Mouse (Mus musculus) embryonic facial prominence, embryonic 10.5 days (tissue): ENCODE measurements around the gene Arhgap27. TPM values are rescaled to one million over a fixed set of nuclear protein-coding genes. Genes with fewer than 3 reads are reported as not detected.
"Not testable (repeated sequence)": the region's sequence is repeated elsewhere in the genome, so short reads cannot be mapped to it uniquely, and the experiment has no call there.

Experiments used
- DNase-seq: peaks from one replicate; pipeline ENCODE4 v3.0.0-alpha.2; 2017; ENCODE audit warnings: low spot score
- H3K27ac ChIP-seq: fragments of 300-500 bp; sonication (generic); replicated peaks from 2 replicates; pipeline ENCODE4 v1.5.1; 2016; ENCODE audit warnings: mild to moderate bottlenecking
- H3K27me3 ChIP-seq: fragments of 300-500 bp; sonication (generic); replicated peaks from 2 replicates; pipeline ENCODE4 v1.6.1; 2016; ENCODE audit warnings: low read depth, mild to moderate bottlenecking; ENCODE audit not compliant: poor library complexity, severe bottlenecking
- H3K36me3 ChIP-seq: fragments of 300-500 bp; sonication (generic); replicated peaks from 2 replicates; pipeline ENCODE4 v1.6.1; 2016; ENCODE audit warnings: mild to moderate bottlenecking, moderate library complexity
- H3K4me1 ChIP-seq: fragments of 300-500 bp; sonication (generic); 2 replicates; pipeline ENCODE4 v1.6.1; 2016
- H3K4me3 ChIP-seq: fragments of 300-500 bp; sonication (generic); 2 replicates; pipeline ENCODE4 v1.5.1; 2016; ENCODE audit warnings: mild to moderate bottlenecking, moderate library complexity
- H3K9me3 ChIP-seq: fragments of 300-500 bp; sonication (generic); 2 replicates; pipeline ENCODE4 v1.6.1; 2016; ENCODE audit warnings: mild to moderate bottlenecking
- WGBS: fragments of 180-500 bp; shearing (Covaris S2); methylation state at CpG from one replicate; pipeline ENCODE4 v1.1.7; 2016; 5-methylcytosine and 5-hydroxymethylcytosine counted together
- polyA plus RNA-seq: library from polyadenylated mRNA; unstranded; fragments of >200 nt; fragmentation: Nextera tagmentation; extraction: Ambion mirVana; gene quantifications from 2 replicates; pipeline ENCODE4 v1.2.1, GENCODE M21; 2016

Arhgap27 gene
- polyA plus RNA-seq, 1 experiment from 2014 or later, result 5.8 TPM

- Histone ChIP-seq H3K9me3 (no peaks in the 10 kb centered on the region), H3K4me1 (peaks cover 37% of the 10 kb centered on the region)
- 96% methylated on average over 2 of the region's 2 CpGs for WGBS
Measured at GRCm38 (mm10) chr11:103337180-103337579, 26.3 kb downstream of the Arhgap27 start.

GRCm38 (mm10) chr11:103335561-103335960, 27.9 kb downstream of the Arhgap27 start:
- 84% methylated on average over 5 of the region's 5 CpGs for WGBS
- H3K4me1 ChIP-seq, result peaks cover 33% of the 10 kb centered on the region
- H3K36me3 ChIP-seq, result no peaks in the 10 kb centered on the region
- H3K4me3 ChIP-seq, result no peak overlapping the region
- H3K27me3 ChIP-seq, result peaks cover 55% of the 10 kb centered on the region
- no peak overlapping the region for H3K27ac ChIP-seq
- no peaks in the 10 kb centered on the region for H3K9me3 ChIP-seq
- no peak for DNase-seq

More at GRCm38 (mm10) chr11:103337180-103337579, 26.3 kb downstream of the Arhgap27 start:
- Histone ChIP-seq H3K27ac (no peak overlapping the region), H3K36me3 (no peaks in the 10 kb centered on the region), H3K27me3 (peaks cover 47% of the 10 kb centered on the region), H3K4me3 (no peak overlapping the region)
- no peak for DNase-seq

DNA sequence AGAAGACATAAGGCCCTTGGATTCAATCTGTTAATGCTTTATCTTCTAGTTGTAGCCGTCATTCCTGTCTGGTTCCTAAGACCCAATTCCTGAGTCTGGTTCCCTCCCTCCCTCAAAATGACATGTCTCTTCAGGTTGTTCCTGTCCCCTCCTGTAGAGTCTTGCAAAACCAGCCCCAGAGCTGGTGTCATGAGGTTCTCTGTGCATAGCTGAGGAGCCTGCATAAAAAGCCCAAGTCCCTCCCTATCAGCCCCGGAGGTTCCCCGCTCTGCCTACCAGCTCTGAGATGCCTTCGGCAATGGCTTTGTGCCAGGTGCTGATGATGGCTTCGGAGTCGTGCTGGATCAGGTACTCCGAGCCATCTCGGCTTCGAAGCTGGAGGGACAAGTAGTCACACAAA, 28.6 kb downstream of the Arhgap27 start:
- Histone ChIP-seq H3K27ac (no peak overlapping the region), H3K36me3 (no peaks in the 10 kb centered on the region), H3K4me1 (peaks cover 27% of the 10 kb centered on the region), H3K4me3 (no peak overlapping the region), H3K9me3 (no peaks in the 10 kb centered on the region), H3K27me3 (peaks cover 51% of the 10 kb centered on the region)
- WGBS, result 86% methylated on average over 9 of the region's 9 CpGs
- DNase-seq, result no peak

DNA sequence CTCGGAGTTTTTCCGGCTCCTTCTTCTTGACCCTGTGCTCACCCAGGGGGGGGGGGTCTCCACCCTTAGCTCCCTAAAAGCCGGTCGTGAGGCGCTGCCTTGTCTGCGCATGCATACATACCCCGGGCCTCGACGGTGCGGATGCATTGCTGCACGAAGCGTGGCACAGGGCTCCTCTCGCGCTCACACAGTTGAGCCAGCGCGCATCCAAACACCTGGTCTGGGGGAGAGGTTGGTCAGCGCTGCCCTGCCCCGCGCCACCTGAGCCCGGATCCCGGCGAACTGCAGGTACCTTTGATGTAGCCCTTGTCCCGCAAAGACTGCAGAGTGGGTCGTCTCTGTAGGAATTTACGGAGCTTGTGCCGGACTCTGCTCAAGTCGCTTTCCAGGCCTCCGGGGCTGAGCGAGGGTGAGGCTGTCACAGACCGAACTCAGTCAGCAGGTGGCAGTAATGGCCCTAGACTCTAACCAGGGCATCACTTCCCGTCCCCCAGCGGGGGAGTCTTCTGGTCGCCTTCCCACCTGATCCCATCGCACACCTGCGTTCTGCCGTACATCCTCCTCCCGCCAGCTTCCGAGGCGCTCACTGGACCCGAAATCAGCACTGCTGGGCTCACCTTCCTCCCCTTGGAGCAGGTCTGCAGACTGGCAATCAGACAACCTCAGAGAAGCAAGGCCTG, 29.6 kb downstream of the Arhgap27 start:
- H3K27ac ChIP-seq, result no peak overlapping the region
- peak; percentile 74 for DNase-seq
- no peaks in the 10 kb centered on the region for H3K9me3 ChIP-seq
- H3K4me1 ChIP-seq, result peaks cover 21% of the 10 kb centered on the region
- H3K36me3 ChIP-seq, result no peaks in the 10 kb centered on the region
- 15% methylated on average over 40 of the region's 40 CpGs for WGBS
- H3K4me3 ChIP-seq, result peak overlapping the region; percentile 45
- peaks cover 51% of the 10 kb centered on the region for H3K27me3 ChIP-seq

DNA sequence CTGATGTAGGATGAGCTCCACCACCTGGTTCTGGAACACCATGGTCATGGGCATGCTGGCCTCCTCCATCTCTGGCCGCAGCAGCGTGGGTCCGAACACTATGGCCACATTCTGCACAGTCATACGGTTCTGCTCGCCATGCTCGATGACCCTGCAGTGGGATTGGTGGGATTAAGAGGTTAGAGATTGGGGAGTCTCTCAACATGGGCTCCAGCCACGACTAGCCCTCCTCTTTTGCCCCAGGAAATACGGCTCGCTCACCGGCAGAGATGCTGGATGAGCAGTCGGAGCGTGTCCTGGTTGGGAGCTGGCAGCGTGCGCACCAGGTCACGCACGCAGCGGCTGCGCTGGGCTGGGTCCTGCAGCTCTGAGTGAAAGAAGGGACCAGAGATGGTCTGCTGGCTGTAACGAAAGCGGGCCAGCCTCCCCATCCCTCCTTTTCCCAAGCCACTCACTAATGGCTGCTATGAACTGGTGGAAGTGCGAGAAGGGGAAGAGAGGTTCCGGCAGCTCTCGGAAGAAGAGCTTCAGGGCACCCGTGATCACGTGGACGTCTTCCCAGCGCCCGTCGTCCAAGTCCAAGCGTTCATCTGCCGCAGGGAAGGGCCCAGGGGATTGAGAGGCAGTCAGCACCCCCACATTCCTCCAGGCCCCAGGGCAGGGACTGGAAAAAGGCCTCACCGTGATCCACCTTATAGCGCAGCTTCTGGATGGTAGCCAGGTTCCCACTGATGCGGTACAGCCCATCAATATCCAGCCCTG, 30.4 kb downstream of the Arhgap27 start:
- H3K27ac ChIP-seq, result no peak overlapping the region
- peak; percentile 34 for DNase-seq
- WGBS, result 29% methylated on average over 34 of the region's 34 CpGs
- no peaks in the 10 kb centered on the region for H3K9me3 ChIP-seq
- no peaks in the 10 kb centered on the region for H3K36me3 ChIP-seq
- peak overlapping the region; percentile 45 for H3K4me3 ChIP-seq
- H3K4me1 ChIP-seq, result peaks cover 21% of the 10 kb centered on the region
- peaks cover 51% of the 10 kb centered on the region for H3K27me3 ChIP-seq

- H3K36me3 ChIP-seq, result no peaks in the 10 kb centered on the region
- H3K4me3 ChIP-seq, result peak overlapping the region; percentile 45
- H3K4me1 ChIP-seq, result peaks cover 21% of the 10 kb centered on the region
- DNase-seq, result peak; percentile 88
- H3K27ac ChIP-seq, result no peak overlapping the region
- H3K27me3 ChIP-seq, result peaks cover 51% of the 10 kb centered on the region
- 24% methylated on average over 18 of the region's 18 CpGs for WGBS
- no peaks in the 10 kb centered on the region for H3K9me3 ChIP-seq
Measured at GRCm38 (mm10) chr11:103332186-103332889, 31.2 kb downstream of the Arhgap27 start.

GRCm38 (mm10) chr11:103331502-103332185, 31.8 kb downstream of the Arhgap27 start:
- DNase-seq, result no peak
- H3K27me3 ChIP-seq, result peaks cover 49% of the 10 kb centered on the region
- no peaks in the 10 kb centered on the region for H3K36me3 ChIP-seq
- 90% methylated on average over 10 of the region's 10 CpGs for WGBS
- H3K27ac ChIP-seq, result no peak overlapping the region
- no peak overlapping the region for H3K4me3 ChIP-seq
- H3K4me1 ChIP-seq, result peaks cover 21% of the 10 kb centered on the region
- H3K9me3 ChIP-seq, result no peaks in the 10 kb centered on the region

DNA sequence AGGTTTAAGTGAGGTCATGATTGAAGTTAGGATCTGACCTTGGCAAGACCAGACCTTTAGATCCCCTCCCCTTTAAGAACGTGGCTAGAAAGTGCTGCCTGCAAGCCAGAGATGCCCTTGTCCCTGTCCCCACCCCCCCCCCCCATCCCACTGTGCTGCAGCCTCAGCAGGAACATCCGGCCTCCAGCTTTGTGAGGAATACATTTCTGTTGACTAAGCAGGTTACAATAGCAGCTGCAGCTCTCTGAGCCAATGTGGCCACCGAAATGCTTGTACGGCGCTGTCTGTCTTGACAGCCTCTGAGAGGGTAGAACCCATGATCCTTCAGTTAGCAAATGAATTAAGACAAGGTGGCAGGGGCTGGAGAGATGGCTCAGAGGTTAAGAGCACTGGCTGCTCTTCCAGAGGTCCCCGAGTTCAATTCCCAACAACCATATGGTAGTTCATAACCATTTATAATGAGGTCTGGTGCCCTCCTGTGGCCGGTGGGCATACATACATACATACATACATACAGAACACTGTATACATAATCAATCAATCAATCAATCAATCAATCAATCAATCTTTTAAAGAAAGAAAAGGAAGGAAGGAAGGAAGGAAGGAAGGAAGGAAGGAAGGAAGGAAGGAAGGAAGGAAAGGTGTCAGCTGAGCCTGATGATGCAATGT, 32.7 kb downstream of the Arhgap27 start:
- no peak for DNase-seq
- Histone ChIP-seq H3K36me3 (no peaks in the 10 kb centered on the region), H3K27me3 (peaks cover 44% of the 10 kb centered on the region), H3K27ac (no peak overlapping the region), H3K9me3 (no peaks in the 10 kb centered on the region), H3K4me3 (no peak overlapping the region), H3K4me1 (peaks cover 21% of the 10 kb centered on the region)
- WGBS, result 72% methylated on average over 7 of the region's 7 CpGs

DNA sequence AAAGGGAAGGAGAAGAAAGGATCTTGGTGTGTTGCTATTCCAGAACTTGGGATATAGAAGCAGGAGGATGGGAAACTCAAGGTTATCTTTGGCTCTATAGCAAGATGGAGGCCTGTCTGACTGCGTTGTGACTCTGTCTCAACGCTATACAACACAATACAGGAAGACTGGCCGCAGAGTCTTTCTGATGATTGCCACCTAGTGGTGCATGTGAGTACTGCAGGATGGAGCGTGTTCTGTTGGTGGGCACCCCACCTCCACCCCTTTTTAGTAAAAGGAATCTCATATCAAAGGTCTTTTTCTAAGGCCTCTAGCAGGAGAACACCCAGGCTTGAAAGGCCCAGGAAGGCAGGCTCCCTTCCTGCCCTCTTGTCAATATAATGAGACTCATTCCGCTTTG, 36.5 kb downstream of the Arhgap27 start:
- 16% methylated on average over 5 of the region's 5 CpGs for WGBS
- H3K27me3 ChIP-seq, result peaks cover 21% of the 10 kb centered on the region
- no peaks in the 10 kb centered on the region for H3K36me3 ChIP-seq
- no peak overlapping the region for H3K4me3 ChIP-seq
- H3K4me1 ChIP-seq, result peaks cover 12% of the 10 kb centered on the region
- no peak overlapping the region for H3K27ac ChIP-seq
- peak; percentile 80 for DNase-seq
- H3K9me3 ChIP-seq, result no peaks in the 10 kb centered on the region

DNA sequence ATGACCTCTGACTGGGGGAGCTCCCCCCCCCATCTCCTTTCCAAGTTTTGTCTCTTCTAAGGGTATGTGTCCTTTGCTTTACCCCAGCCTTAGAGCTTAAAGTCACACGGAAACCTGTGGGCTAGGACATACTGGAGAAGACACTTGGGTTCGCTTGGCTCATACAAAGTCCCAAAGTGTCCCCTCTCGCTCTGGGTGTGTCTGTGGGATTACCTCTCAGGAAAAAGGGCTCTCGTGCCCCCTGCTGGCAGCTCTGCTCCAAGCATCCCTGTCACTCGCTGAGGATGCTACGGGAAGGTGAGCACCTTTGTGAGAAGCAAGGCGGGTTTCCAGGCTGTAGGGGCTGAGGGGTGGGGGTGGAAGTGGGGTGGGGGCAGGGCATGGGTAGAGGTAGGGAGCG, 38.3 kb downstream of the Arhgap27 start:
- no peaks in the 10 kb centered on the region for H3K9me3 ChIP-seq
- DNase-seq, result peak; percentile 82
- H3K27ac ChIP-seq, result no peak overlapping the region
- peaks cover 12% of the 10 kb centered on the region for H3K4me1 ChIP-seq
- no peak overlapping the region for H3K4me3 ChIP-seq
- WGBS, result 19% methylated on average over 8 of the region's 8 CpGs
- H3K27me3 ChIP-seq, result peaks cover 16% of the 10 kb centered on the region
- no peaks in the 10 kb centered on the region for H3K36me3 ChIP-seq

DNA sequence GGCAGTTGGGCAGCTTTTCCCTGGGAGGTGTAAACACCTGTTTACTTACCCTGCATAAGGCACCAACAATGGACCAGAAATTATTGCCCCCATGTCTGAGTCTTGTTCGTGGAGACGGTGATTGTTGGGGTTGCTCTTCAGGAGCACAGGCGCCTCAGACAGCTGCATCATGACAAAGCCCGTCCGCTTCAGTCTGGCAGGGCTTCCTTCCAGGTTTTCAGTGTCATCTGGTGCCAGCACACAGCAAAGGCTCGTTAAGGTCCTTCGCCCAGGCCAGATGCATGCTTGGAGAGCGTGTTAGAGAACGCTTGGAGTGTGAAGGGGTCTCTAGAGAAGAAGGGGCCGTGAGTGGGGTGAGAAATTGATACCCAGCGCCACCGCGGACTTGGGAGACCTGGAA, 38.8 kb downstream of the Arhgap27 start:
- H3K4me3 ChIP-seq, result no peak overlapping the region
- no peak for DNase-seq
- no peaks in the 10 kb centered on the region for H3K36me3 ChIP-seq
- peaks cover 12% of the 10 kb centered on the region for H3K4me1 ChIP-seq
- no peaks in the 10 kb centered on the region for H3K9me3 ChIP-seq
- peaks cover 17% of the 10 kb centered on the region for H3K27me3 ChIP-seq
- WGBS, result 68% methylated on average over 13 of the region's 13 CpGs
- H3K27ac ChIP-seq, result no peak overlapping the region

DNA sequence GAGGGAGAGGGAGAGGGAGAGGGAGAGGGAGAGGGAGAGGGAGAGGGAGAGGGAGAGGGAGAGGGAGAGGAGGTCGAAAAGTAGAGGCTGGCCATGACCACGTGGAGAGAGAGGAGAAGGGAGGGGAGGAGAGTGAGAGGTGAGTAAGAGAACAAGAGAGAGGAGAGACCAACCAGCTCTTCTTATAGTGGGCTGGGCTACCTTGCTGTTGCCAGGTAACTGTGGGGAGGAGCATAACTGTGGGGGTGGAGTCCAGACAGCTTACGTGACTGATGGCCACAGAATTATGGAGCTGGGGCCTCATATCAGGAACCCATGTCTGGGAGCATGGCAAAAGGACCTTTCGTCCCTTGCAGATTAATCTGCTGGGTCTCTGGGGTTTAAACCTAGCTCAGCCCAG, 40.7 kb downstream of the Arhgap27 start:
- Histone ChIP-seq H3K27me3 (peaks cover 23% of the 10 kb centered on the region), H3K4me1 (peaks cover 12% of the 10 kb centered on the region)
- H3K27ac ChIP-seq, DNase-seq, H3K36me3 ChIP-seq, H3K4me3 ChIP-seq, H3K9me3 ChIP-seq: not testable (repeated sequence)
- WGBS, result 45% methylated on average over 4 of the region's 4 CpGs
